Mouse (Mus musculus) cortical plate, adult 2 months (tissue): ENCODE measurements around the gene Olfr1466.

ENCODE experiments used
- CTCF ChIP-seq: fragments of 200-500 bp; IDR thresholded peaks from 2 replicates; pipeline ENCODE4 v1.5.1; 2011; ENCODE audit warnings: mild to moderate bottlenecking, control low read depth, low read length; ENCODE audit not compliant: insufficient read depth; ENCODE audit errors: extremely low read depth
- POLR2A ChIP-seq: fragments of 200-500 bp; IDR thresholded peaks from 2 replicates; pipeline ENCODE4 v1.6.1; 2011; ENCODE audit warnings: mild to moderate bottlenecking, low read length, control low read depth; ENCODE audit not compliant: insufficient read depth; ENCODE audit errors: extremely low read depth

GRCm38 (mm10) chr19:13361936-13362335 is 23.3 kb downstream of the Olfr1466 start, which contains the start of gene Olfr1467:
- TF ChIP-seq CTCF (no peak), POLR2A (no peak)
